Mouse (Mus musculus) right cerebral cortex, postnatal 4 days (tissue): ENCODE results near the gene Slc35e3.

Source experiments
- DNase-seq: peaks from one replicate; pipeline ENCODE4 v3.0.0-alpha.2; 2022

Slc35e3 gene

GRCm38 (mm10) chr10:117746297-117746883 is at the start of gene Slc35e3:
TSS of gene Slc35e3 (minus strand) at chr10:117746365.
- peak; percentile 95 for DNase-seq

GRCm38 (mm10) chr10:117795206-117795605 is 49.0 kb upstream of the Slc35e3 start:
- no peak for DNase-seq

- no peak for DNase-seq
These were observed 47.4 kb upstream of the Slc35e3 start for GRCm38 (mm10) chr10:117793436-117794030.

GRCm38 (mm10) chr10:117792141-117793091 is 46.3 kb upstream of the Slc35e3 start, which contains the start of gene Nup107:
TSS of gene Nup107 (minus strand) at chr10:117792705.
- peak; percentile 100 for DNase-seq

- no peak for DNase-seq
These were observed 45.0 kb upstream of the Slc35e3 start for GRCm38 (mm10) chr10:117791171-117791470.

- no peak for DNase-seq
These were observed 44.4 kb upstream of the Slc35e3 start for GRCm38 (mm10) chr10:117790421-117791170.

GRCm38 (mm10) chr10:117790011-117790410 is 43.8 kb upstream of the Slc35e3 start:
- DNase-seq = no peak

GRCm38 (mm10) chr10:117784646-117785045 is 38.5 kb upstream of the Slc35e3 start:
- DNase-seq = no peak

- no peak for DNase-seq
These were observed 37.7 kb upstream of the Slc35e3 start for GRCm38 (mm10) chr10:117783786-117784420.

- no peak for DNase-seq
These were observed 36.5 kb upstream of the Slc35e3 start for GRCm38 (mm10) chr10:117782491-117783260.

GRCm38 (mm10) chr10:117782056-117782455 is 35.9 kb upstream of the Slc35e3 start:
- no peak for DNase-seq

- DNase-seq = no peak
These were observed 35.0 kb upstream of the Slc35e3 start for GRCm38 (mm10) chr10:117781021-117781725.

- no peak for DNase-seq
These were observed 34.2 kb upstream of the Slc35e3 start for GRCm38 (mm10) chr10:117780306-117780911.

GRCm38 (mm10) chr10:117779581-117780305 is 33.6 kb upstream of the Slc35e3 start:
- DNase-seq = no peak

GRCm38 (mm10) chr10:117778951-117779350 is 32.8 kb upstream of the Slc35e3 start:
- DNase-seq = no peak

- no peak for DNase-seq
These were observed 32.3 kb upstream of the Slc35e3 start for GRCm38 (mm10) chr10:117778328-117778910.

- no peak for DNase-seq
These were observed 31.5 kb upstream of the Slc35e3 start for GRCm38 (mm10) chr10:117777501-117778327.

GRCm38 (mm10) chr10:117777103-117777470 is 30.9 kb upstream of the Slc35e3 start:
- DNase-seq = no peak
